Mouse (Mus musculus): Measurements from ENCODE around the gene Foxp2. TPM values are rescaled to one million over a fixed set of nuclear protein-coding genes. Genes with fewer than 3 reads are reported as not detected.

The Foxp2 gene
- polyA plus RNA-seq, 1 experiment = 0.32 TPM

DNA sequence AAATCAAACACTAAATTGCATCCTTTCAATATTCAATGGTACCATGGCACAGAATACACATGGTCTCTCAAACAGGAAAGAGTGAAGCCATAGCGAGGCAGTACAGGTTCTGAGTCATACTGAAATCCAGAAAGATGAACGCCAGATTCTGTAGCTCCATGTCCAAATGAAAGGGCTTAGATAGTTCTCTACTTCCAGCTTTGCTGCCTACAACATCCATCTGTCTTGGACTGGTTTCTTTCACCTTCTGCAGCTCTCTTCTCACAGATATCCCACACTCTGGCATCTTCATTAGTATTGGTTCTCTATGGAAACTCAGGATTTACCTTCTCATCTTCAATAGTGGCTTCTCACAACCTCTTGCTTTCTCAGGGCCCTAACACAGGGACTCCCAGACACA, 417.2 kb downstream of the Foxp2 start:
- no peaks in the 10 kb centered on the region for H3K4me1 ChIP-seq (ENCODE audit: control insufficient read depth, insufficient read depth, low read length)
- TF ChIP-seq POLR2A (IDR thresholded peaks at IDR 0.05; ENCODE audit: borderline replicate concordance, low read depth, low read length) (no peak), CTCF (IDR thresholded peaks at IDR 0.05; ENCODE audit: low read depth, low read length) (no peak)
- no peak overlapping the region for H3K27ac ChIP-seq (ENCODE audit: insufficient read depth, low read depth, low read length)
- H3K4me3 ChIP-seq (ENCODE audit: insufficient read depth, low read length) = no peak overlapping the region

DNA sequence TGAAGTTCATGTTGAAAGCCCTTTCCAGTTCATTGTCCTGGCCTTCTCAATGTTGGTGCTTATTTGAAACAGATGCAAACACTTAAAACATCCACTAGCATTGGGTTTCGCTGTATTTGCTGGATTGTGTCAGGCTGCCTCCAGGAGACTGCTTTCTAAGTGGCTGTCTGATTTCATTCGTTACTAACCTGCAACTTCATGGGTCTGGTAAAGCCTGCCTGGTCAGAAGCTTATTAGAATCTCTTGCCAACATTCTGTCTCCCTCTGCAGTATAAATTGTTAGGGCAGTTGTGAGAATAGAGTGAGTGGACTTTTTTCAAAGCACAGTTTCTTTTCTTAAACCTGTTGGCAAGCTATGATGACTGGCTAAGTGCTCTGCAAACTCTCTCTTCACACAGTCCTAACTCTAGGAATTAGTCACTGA, 420.4 kb downstream of the Foxp2 start:
- no peak overlapping the region for H3K27ac ChIP-seq (ENCODE audit: insufficient read depth, low read depth, low read length)
- no peak overlapping the region for H3K4me3 ChIP-seq (ENCODE audit: insufficient read depth, low read length)
- H3K4me1 ChIP-seq (ENCODE audit: control insufficient read depth, insufficient read depth, low read length) = no peaks in the 10 kb centered on the region
- no peak for TF ChIP-seq CTCF (IDR thresholded peaks at IDR 0.05; ENCODE audit: low read depth, low read length)
- TF ChIP-seq POLR2A (IDR thresholded peaks at IDR 0.05; ENCODE audit: borderline replicate concordance, low read depth, low read length) = no peak

DNA sequence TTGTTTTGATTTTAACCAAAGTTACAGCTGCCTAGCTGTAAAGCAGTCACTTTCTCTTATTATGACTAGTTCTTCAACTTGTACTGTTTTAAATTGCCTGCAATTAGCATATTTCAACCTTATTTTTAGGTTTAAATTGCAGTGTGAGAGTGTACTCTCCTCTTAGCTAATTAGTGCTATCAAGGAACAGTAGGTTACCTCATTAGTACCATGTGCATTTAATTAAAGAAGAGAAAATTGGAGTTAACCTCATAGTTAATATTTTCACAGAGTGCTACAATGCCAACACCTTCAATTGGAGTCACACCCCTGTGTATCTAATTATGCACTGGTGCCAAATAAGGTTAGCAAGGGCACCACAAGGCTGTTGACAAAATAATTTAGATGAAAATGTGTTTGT, 421.9 kb downstream of the Foxp2 start:
- no peak overlapping the region for H3K4me3 ChIP-seq (ENCODE audit: insufficient read depth, low read length)
- H3K27ac ChIP-seq (ENCODE audit: insufficient read depth, low read depth, low read length) = no peak overlapping the region
- TF ChIP-seq POLR2A (IDR thresholded peaks at IDR 0.05; ENCODE audit: borderline replicate concordance, low read depth, low read length) (no peak), CTCF (IDR thresholded peaks at IDR 0.05; ENCODE audit: low read depth, low read length) (no peak)
- no peaks in the 10 kb centered on the region for H3K4me1 ChIP-seq (ENCODE audit: control insufficient read depth, insufficient read depth, low read length)

DNA sequence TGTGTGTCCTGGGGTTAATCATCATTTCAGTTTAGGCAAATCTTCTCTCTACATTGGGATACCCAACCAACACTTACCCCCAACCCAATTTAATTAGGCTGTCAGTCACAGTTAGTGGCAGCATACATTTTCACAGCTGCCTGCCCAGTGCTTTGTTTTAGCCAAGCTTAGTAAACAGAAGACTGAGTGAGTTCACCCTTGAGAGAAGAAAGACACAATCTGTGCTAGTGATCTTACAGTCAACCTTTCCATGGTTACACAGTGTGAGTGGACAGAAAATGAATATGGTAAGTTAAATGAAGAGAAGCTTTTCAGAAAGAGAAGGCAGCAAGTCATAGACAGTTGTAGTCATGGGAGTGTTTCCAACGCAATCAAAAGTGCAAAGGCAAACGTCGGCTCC, 446.6 kb downstream of the Foxp2 start:
- no peak overlapping the region for H3K4me3 ChIP-seq (ENCODE audit: insufficient read depth, low read length)
- no peak for TF ChIP-seq POLR2A (IDR thresholded peaks at IDR 0.05; ENCODE audit: borderline replicate concordance, low read depth, low read length)
- TF ChIP-seq CTCF (IDR thresholded peaks at IDR 0.05; ENCODE audit: low read depth, low read length) = no peak
- no peaks in the 10 kb centered on the region for H3K4me1 ChIP-seq (ENCODE audit: control insufficient read depth, insufficient read depth, low read length)
- no peak overlapping the region for H3K27ac ChIP-seq (ENCODE audit: insufficient read depth, low read depth, low read length)

DNA sequence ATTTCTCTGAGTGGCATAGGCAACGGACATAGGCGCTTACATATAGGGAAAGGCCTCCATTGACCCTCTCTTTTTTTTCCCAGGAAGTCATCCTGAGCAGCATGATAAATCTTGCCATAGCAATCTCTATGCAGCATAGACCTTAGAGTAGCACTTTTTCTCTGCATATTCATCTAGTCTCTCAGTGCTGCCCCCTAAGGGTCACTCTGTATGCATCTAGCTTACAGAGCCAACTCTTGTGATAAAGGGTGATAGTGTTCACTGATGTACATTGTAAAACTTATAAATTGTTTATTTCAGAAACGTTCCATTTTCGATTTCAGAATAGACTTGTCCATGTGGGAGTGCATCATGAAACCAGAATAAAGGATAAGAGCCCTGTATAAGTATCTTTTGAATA, 454.7 kb downstream of the Foxp2 start:
- TF ChIP-seq CTCF (IDR thresholded peaks at IDR 0.05; ENCODE audit: low read depth, low read length) (no peak), POLR2A (IDR thresholded peaks at IDR 0.05; ENCODE audit: borderline replicate concordance, low read depth, low read length) (no peak)

DNA sequence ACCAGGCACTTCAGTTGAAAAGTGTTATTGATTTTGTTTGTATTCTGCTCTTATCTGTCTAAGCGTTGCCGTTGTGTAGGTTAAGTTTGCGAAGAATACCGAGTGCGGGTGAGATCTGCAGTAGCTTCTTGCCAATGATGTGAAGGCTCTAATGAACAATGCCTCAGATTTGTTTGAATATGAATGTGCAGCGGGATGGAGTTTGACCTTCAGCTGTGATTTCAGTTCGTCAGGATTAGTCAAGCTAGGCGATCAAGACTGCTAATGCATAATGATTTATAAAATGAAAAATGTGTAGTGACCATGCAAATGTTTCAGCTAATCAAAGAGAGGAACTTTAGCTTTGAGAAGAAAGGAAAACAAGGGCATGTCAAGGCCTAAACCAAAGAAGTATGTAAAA, 469.1 kb downstream of the Foxp2 start:
- H3K27ac ChIP-seq (ENCODE audit: insufficient read depth, low read depth, low read length) = no peak overlapping the region
- TF ChIP-seq CTCF (IDR thresholded peaks at IDR 0.05; ENCODE audit: low read depth, low read length) (no peak), POLR2A (IDR thresholded peaks at IDR 0.05; ENCODE audit: borderline replicate concordance, low read depth, low read length) (no peak)
- no peak overlapping the region for H3K4me3 ChIP-seq (ENCODE audit: insufficient read depth, low read length)
- no peaks in the 10 kb centered on the region for H3K4me1 ChIP-seq (ENCODE audit: control insufficient read depth, insufficient read depth, low read length)

More for the DNA sequence above, 454.7 kb downstream of the Foxp2 start:
- Histone ChIP-seq H3K4me3 (ENCODE audit: insufficient read depth, low read length) (no peak overlapping the region), H3K27ac (ENCODE audit: insufficient read depth, low read depth, low read length) (no peak overlapping the region), H3K4me1 (ENCODE audit: control insufficient read depth, insufficient read depth, low read length) (no peaks in the 10 kb centered on the region)

DNA sequence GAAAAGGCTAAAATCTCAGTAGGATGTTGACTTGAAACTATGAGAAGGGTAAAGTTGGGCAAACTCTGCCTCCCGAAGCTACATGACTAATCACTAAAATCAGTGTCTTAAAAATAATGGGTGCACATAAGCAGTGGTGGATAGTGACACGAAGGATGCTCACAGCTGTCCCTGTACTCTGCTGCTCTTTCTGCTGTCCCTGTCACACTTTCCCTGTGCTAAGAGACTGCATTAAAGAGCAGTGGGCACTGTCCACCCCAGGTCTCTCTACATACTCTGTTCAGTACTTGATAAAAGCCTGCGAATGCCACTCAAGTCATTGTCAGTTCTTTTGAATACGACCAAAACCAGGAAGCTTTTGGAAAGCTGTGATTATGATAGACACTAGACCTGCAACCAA, 469.7 kb downstream of the Foxp2 start:
- H3K27ac ChIP-seq (ENCODE audit: insufficient read depth, low read depth, low read length) = no peak overlapping the region
- no peaks in the 10 kb centered on the region for H3K4me1 ChIP-seq (ENCODE audit: control insufficient read depth, insufficient read depth, low read length)
- no peak for TF ChIP-seq POLR2A (IDR thresholded peaks at IDR 0.05; ENCODE audit: borderline replicate concordance, low read depth, low read length)
- TF ChIP-seq CTCF (IDR thresholded peaks at IDR 0.05; ENCODE audit: low read depth, low read length) = no peak
- no peak overlapping the region for H3K4me3 ChIP-seq (ENCODE audit: insufficient read depth, low read length)

DNA sequence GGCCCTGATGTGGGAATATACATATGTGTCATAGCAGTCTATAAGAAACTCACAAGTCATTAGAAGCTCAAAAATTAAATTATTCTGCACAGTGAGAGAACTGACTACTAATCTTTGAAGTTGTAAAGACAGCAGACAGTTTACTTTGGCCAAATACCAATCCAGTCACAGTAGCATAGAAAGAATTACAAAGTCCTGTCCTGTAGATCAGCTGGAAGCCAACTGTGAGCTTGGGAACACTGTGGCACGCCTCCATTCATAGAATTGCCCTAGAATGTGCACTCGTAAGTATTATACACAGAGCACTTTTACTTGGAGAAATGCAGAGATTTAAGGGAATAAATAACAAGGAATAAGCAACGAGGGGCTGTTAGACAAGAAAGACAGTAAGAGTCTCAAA, 472.5 kb downstream of the Foxp2 start:
- no peaks in the 10 kb centered on the region for H3K4me1 ChIP-seq (ENCODE audit: control insufficient read depth, insufficient read depth, low read length)
- H3K27ac ChIP-seq (ENCODE audit: insufficient read depth, low read depth, low read length) = no peak overlapping the region
- TF ChIP-seq POLR2A (IDR thresholded peaks at IDR 0.05; ENCODE audit: borderline replicate concordance, low read depth, low read length) (no peak), CTCF (IDR thresholded peaks at IDR 0.05; ENCODE audit: low read depth, low read length) (no peak)
- no peak overlapping the region for H3K4me3 ChIP-seq (ENCODE audit: insufficient read depth, low read length)

DNA sequence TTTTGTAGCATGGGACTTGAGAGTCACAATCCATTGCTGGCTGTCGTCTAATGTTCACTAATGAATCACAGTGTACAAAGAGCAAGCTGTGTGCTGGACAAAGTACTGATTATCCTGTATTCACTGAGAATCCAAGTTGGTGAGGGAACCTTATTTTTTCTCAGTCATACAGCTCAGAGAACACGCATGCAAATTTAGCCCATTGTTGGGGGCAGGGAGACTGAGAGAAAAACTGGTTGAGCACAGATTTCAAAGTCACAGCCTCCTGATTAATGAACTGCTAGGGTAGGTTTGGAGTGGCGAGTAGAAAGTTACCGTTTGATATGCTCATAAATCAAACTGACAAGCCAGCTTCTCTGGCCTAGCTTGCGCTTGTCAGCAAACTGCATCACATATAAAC, 477.1 kb downstream of the Foxp2 start:
- H3K4me3 ChIP-seq (ENCODE audit: insufficient read depth, low read length) = no peak overlapping the region
- no peak overlapping the region for H3K27ac ChIP-seq (ENCODE audit: insufficient read depth, low read depth, low read length)
- H3K4me1 ChIP-seq (ENCODE audit: control insufficient read depth, insufficient read depth, low read length) = no peaks in the 10 kb centered on the region
- TF ChIP-seq POLR2A (IDR thresholded peaks at IDR 0.05; ENCODE audit: borderline replicate concordance, low read depth, low read length) (no peak), CTCF (IDR thresholded peaks at IDR 0.05; ENCODE audit: low read depth, low read length) (no peak)

DNA sequence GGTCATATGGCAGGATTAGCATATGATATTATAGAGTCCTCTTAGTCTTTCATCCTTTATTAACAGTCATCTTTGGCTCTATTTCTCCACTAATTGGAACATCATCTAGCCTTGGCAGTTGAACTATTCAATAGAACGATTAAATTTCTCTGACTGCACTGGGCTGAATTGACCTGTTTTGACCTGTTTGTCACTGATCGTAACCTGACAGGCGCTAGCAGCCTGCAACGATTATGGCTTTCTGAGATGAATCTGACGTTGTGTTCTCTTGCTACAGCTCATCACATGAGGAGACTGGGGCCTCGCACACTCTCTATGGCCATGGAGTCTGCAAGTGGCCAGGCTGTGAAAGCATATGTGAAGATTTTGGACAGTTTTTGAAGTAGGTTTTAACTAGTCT, 495.3 kb downstream of the Foxp2 start:
- Histone ChIP-seq H3K27ac (ENCODE audit: insufficient read depth, low read depth, low read length) (no peak overlapping the region), H3K4me3 (ENCODE audit: insufficient read depth, low read length) (no peak overlapping the region), H3K4me1 (ENCODE audit: control insufficient read depth, insufficient read depth, low read length) (no peaks in the 10 kb centered on the region)
- TF ChIP-seq CTCF (IDR thresholded peaks at IDR 0.05; ENCODE audit: low read depth, low read length) (no peak), POLR2A (IDR thresholded peaks at IDR 0.05; ENCODE audit: borderline replicate concordance, low read depth, low read length) (no peak)

DNA sequence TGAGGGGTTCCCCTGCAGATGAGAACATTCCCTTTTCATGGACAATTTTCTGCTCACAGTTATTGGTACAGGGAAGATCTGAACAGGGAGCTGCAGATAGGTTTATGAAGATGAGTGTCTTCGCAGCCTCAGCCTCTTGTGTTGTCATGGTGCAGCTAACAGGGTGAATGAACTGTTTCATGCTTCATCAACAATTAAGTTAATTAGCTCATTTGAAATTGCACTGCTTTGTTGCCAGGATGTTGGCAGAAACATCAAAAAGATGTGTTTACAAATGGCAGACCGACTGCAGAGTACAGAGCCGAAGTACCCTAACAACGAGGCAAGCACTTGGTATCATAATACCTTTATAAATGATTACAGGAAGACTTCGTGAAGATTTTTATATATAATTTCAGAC, 496.3 kb downstream of the Foxp2 start:
- H3K27ac ChIP-seq (ENCODE audit: insufficient read depth, low read depth, low read length) = no peak overlapping the region
- H3K4me3 ChIP-seq (ENCODE audit: insufficient read depth, low read length) = no peak overlapping the region
- no peaks in the 10 kb centered on the region for H3K4me1 ChIP-seq (ENCODE audit: control insufficient read depth, insufficient read depth, low read length)
- TF ChIP-seq CTCF (IDR thresholded peaks at IDR 0.05; ENCODE audit: low read depth, low read length) (no peak), POLR2A (IDR thresholded peaks at IDR 0.05; ENCODE audit: borderline replicate concordance, low read depth, low read length) (no peak)
